Mouse (Mus musculus) adrenal gland, postnatal 14 days (tissue): Measurements from ENCODE around the gene Mtfr2. TPM values are rescaled to one million over a fixed set of nuclear protein-coding genes. Genes with fewer than 3 reads are reported as not detected.

Source experiments
- DNase-seq: peaks from one replicate; pipeline ENCODE4 v3.0.0; 2021; ENCODE audit warnings: mixed read lengths
- total RNA-seq: library from RNA; stranded (reverse); gene quantifications from 2 replicates; pipeline ENCODE4 v1.2.3, GENCODE M21; 2021

The Mtfr2 gene
- total RNA-seq, 1 experiment from 2014 or later: 2.0 TPM

GRCm38 (mm10) chr10:20379071-20379735, 31.6 kb downstream of the Mtfr2 start:
- DNase-seq: no peak

GRCm38 (mm10) chr10:20380798-20381197, 33.2 kb downstream of the Mtfr2 start:
- DNase-seq: no peak

GRCm38 (mm10) chr10:20381352-20381751, 33.8 kb downstream of the Mtfr2 start:
- no peak for DNase-seq

- DNase-seq: no peak
These were observed 35.3 kb downstream of the Mtfr2 start for GRCm38 (mm10) chr10:20382807-20383419.

GRCm38 (mm10) chr10:20390568-20390967, 43.0 kb downstream of the Mtfr2 start:
- no peak for DNase-seq

- no peak for DNase-seq
These were observed 47.2 kb downstream of the Mtfr2 start for GRCm38 (mm10) chr10:20394815-20395214.

- no peak for DNase-seq
These were observed 48.2 kb downstream of the Mtfr2 start for GRCm38 (mm10) chr10:20395778-20396177.

- no peak for DNase-seq
These were observed 50.7 kb downstream of the Mtfr2 start for GRCm38 (mm10) chr10:20398224-20398623.

GRCm38 (mm10) chr10:20398641-20399390, 51.2 kb downstream of the Mtfr2 start:
- DNase-seq: no peak

- DNase-seq: no peak
These were observed 52.8 kb downstream of the Mtfr2 start for GRCm38 (mm10) chr10:20400406-20400805.

GRCm38 (mm10) chr10:20402941-20403340, 55.4 kb downstream of the Mtfr2 start:
- DNase-seq: no peak

- peak; percentile 74 for DNase-seq
These were observed 57.9 kb downstream of the Mtfr2 start for GRCm38 (mm10) chr10:20405471-20405870.

- DNase-seq: no peak
These were observed 60.8 kb downstream of the Mtfr2 start for GRCm38 (mm10) chr10:20408336-20408735.

GRCm38 (mm10) chr10:20409181-20409580, 61.6 kb downstream of the Mtfr2 start:
- peak; percentile 55 for DNase-seq

Other genes starting within 250 kb of the Mtfr2 start
- 16.5 and 19.0 TPM in 2 replicates for gene Map7, start 199.3 kb upstream of the Mtfr2 start, total RNA-seq
- 125 and 138 TPM in 2 replicates for gene Bclaf1, start 35.3 kb upstream of the Mtfr2 start, total RNA-seq